Comparison of ENCODE assay signal across 9 mouse cellular contexts in genomic region chr9:57817220-57817667, GRCm38 (mm10). TPM values are rescaled to one million over a fixed set of nuclear protein-coding genes. Genes with fewer than 3 reads are reported as not detected.
DNase-seq lines count a peak whose midpoint lies in the region; ATAC-seq and TF ChIP-seq lines count a peak whose summit lies in the region.
"Had no signal": no experiment of that assay in that cellular context is flagged by ENCODE, and none has a peak within 500 bp of the region (broad histone marks: within the 10 kb centered on the region; RNA-seq: fewer than 3 reads in every experiment).

No protein-coding gene starts in this region.

- WGBS in embryonic facial prominence, embryonic 12.5 days = 5% methylated on average over 6 of the region's 6 CpGs
- 15% methylated on average over 6 of the region's 6 CpGs for WGBS in kidney, adult 2 months

- H3K9ac ChIP-seq in ES-E14 (ENCODE audit: insufficient read depth, low read depth, low read length, poor library complexity, severe bottlenecking) = 0 out of 2 replicates have a peak overlapping the region, but pooled peaks have one; percentile 23
- H3K9ac ChIP-seq in embryonic facial prominence, embryonic 12.5 days = no peak overlapping the region
- H3K9ac ChIP-seq: liver, embryonic 15.5 days had no signal

- H3K4me3 ChIP-seq in ES-E14 (ENCODE audit: insufficient read depth in 1 of 2, low read depth in 1 of 2, low read length in 2 of 2, poor library complexity in 1 of 2, severe bottlenecking in 1 of 2) = no peak overlapping the region
- no peak overlapping the region for H3K4me3 ChIP-seq in embryonic facial prominence, embryonic 12.5 days
- no peak overlapping the region for H3K4me3 ChIP-seq in kidney, adult 2 months (ENCODE audit: insufficient read depth, low read depth, low read length)
- H3K4me3 ChIP-seq: liver, embryonic 15.5 days had no signal

- TF ChIP-seq CTCF in kidney, adult 2 months (conservative IDR thresholded peaks at IDR 0.05; ENCODE audit: insufficient read depth, insufficient read length, low read depth, low read length) = no peak

- in situ Hi-C loops in ES-E14 (cut with MboI; ENCODE audit: low sequenced_read_pairs in 2 of 2, unreplicated experiment in 2 of 2) = no loop called here

- DNase-seq in ES-E14 (ENCODE audit: low read depth, low spot score) = no peak
- DNase-seq in kidney, adult 2 months = peak; percentile 43
- peak; percentile 60 for DNase-seq in mesoderm, embryonic 11.5 days (ENCODE audit: low read depth, low spot score)
- DNase-seq in urinary bladder, postnatal 14 days (ENCODE audit: low spot score) = no peak
- no peak for DNase-seq in urinary bladder, postnatal 36 days (ENCODE audit: low spot score in 2 of 2)
- no peak for DNase-seq in urinary bladder, adult 2 months (ENCODE audit: low spot score)
- no peak for DNase-seq in spleen, adult 12 weeks (ENCODE audit: low spot score)

- TF ChIP-seq POLR2A in kidney, adult 2 months (IDR thresholded peaks at IDR 0.05; ENCODE audit: low read depth, low read length) = no peak

- no peak for ATAC-seq in embryonic facial prominence, embryonic 12.5 days (ENCODE audit: insufficient number of reproducible peaks, insufficient read depth, low FRiP score, low TSS enrichment)

- H3K27me3 ChIP-seq in embryonic facial prominence, embryonic 12.5 days = no peaks in the 10 kb centered on the region
- no peaks in the 10 kb centered on the region for H3K27me3 ChIP-seq in kidney, adult 2 months (replicated peaks; ENCODE audit: control insufficient read depth, insufficient read depth, low read length)
- H3K27me3 ChIP-seq: liver, embryonic 15.5 days had no signal

- H3K4me2 ChIP-seq in embryonic facial prominence, embryonic 12.5 days (replicated peaks) = peak overlapping the region; percentile 16; the same call in 1 of the 2 replicates
- H3K4me2 ChIP-seq: liver, embryonic 15.5 days had no signal

- H3K27ac ChIP-seq in ES-E14 (ENCODE audit: insufficient read depth, low read depth, low read length, poor library complexity, severe bottlenecking) = no peak overlapping the region
- H3K27ac ChIP-seq in embryonic facial prominence, embryonic 12.5 days = peak overlapping the region; percentile 46; the same call in 1 of the 2 replicates
- no peak overlapping the region for H3K27ac ChIP-seq in kidney, adult 2 months (ENCODE audit: insufficient read depth, low read depth, low read length)
- H3K27ac ChIP-seq: liver, embryonic 15.5 days had no signal

- peaks cover 6 to 30% of the 10 kb centered on the region in 2 experiments for H3K4me1 ChIP-seq in ES-E14 (ENCODE audit: control insufficient read depth in 2 of 2, insufficient read depth in 2 of 2, low read length in 2 of 2, poor library complexity in 1 of 2)
- H3K4me1 ChIP-seq in embryonic facial prominence, embryonic 12.5 days = peaks cover 72% of the 10 kb centered on the region
- peaks cover 4% of the 10 kb centered on the region; the same call in 1 of the 2 replicates for H3K4me1 ChIP-seq in kidney, adult 2 months (ENCODE audit: control insufficient read depth, insufficient read depth, low read length)

- H3K36me3 ChIP-seq in ES-E14 (ENCODE audit: control insufficient read depth, insufficient read depth, low read length, poor library complexity, severe bottlenecking) = 0 out of 2 replicates have a peak, but pooled peaks cover 1% of the 10 kb centered on the region
- no peaks in the 10 kb centered on the region for H3K36me3 ChIP-seq in embryonic facial prominence, embryonic 12.5 days
- H3K36me3 ChIP-seq in kidney, adult 2 months (ENCODE audit: control insufficient read depth, insufficient read depth, low read length) = no peaks in the 10 kb centered on the region

- H3K9me3 ChIP-seq in ES-E14 (ENCODE audit: control insufficient read depth, insufficient read depth, low read depth, low read length) = no peaks in the 10 kb centered on the region
- no peaks in the 10 kb centered on the region for H3K9me3 ChIP-seq in embryonic facial prominence, embryonic 12.5 days
- H3K9me3 ChIP-seq: liver, embryonic 15.5 days had no signal

TF ChIP-seq in ES-E14, 5 proteins besides CTCF, POLR2A, EP300 and RAD21:
- TF ChIP-seq CHD2 (IDR thresholded peaks at IDR 0.05; ENCODE audit: low read depth, low read length) (no peak), ZNF384 (IDR thresholded peaks at IDR 0.05; ENCODE audit: low read depth, low read length) (no peak), MAFK (IDR thresholded peaks at IDR 0.05; ENCODE audit: insufficient read depth, low read depth, low read length) (no peak), HCFC1 (IDR thresholded peaks at IDR 0.05; ENCODE audit: borderline replicate concordance, insufficient read depth, low read length) (no peak), ZC3H11A (IDR thresholded peaks at IDR 0.05; ENCODE audit: borderline replicate concordance, low read depth, low read length) (no peak)

RNA-seq across cellular contexts. Expression of gene Arid3b, which starts 19.3 kb away (rescaled TPM):
- 20.3 and 23.4 TPM in 2 replicates for total RNA-seq in ES-E14 (2012; rRNA removed)
- polyA plus RNA-seq in embryonic facial prominence, embryonic 12.5 days (2016; fragmentation: Nextera tagmentation; extraction: Ambion mirVana) = 13.6 and 14.8 TPM in 2 replicates
- polyA plus RNA-seq in kidney, adult 2 months (2012; rRNA removed) = 4.6 and 5.0 TPM in 2 replicates
- 5.6 and 6.7 TPM in 2 replicates for polyA plus RNA-seq in urinary bladder, adult 2 months (2012; rRNA removed)

RNA-seq across cellular contexts. Expression of gene Clk3, which starts 51.6 kb away (rescaled TPM):
- 38.3 and 41.5 TPM in 2 replicates for total RNA-seq in ES-E14 (2012; rRNA removed)
- 75.4 and 81.8 TPM in 2 replicates for polyA plus RNA-seq in embryonic facial prominence, embryonic 12.5 days (2016; fragmentation: Nextera tagmentation; extraction: Ambion mirVana)
- polyA plus RNA-seq in kidney, adult 2 months (2012; rRNA removed) = 71.1 and 81.0 TPM in 2 replicates
- 90.8 and 111 TPM in 2 replicates for polyA plus RNA-seq in urinary bladder, adult 2 months (2012; rRNA removed)

Comparison
In these comparisons a context has a peak if more than half of its experiments do, and no peak if none do; other contexts are left out.
1. DNase-seq: peak in kidney, adult 2 months (single experiment) and mesoderm, embryonic 11.5 days (single experiment); none in ES-E14 (single experiment), urinary bladder, postnatal 14 days (single experiment), urinary bladder, postnatal 36 days (0 of 2), urinary bladder, adult 2 months (single experiment) and spleen, adult 12 weeks (single experiment).